Mouse (Mus musculus) heart, embryonic 16.5 days (tissue): ENCODE data around the gene Kalrn. TPM values are rescaled to one million over a fixed set of nuclear protein-coding genes. Genes with fewer than 3 reads are reported as not detected.
A peak's percentile ranks its signal among the peaks of the same experiment; 100 is the strongest.

ENCODE experiments used
- ATAC-seq: fragments of 200-750 bp; cut with Nextera tagmentation; replicated peaks from 2 replicates; pipeline ENCODE4 v1.8.0; 2017; ENCODE audit warnings: moderate number of reproducible peaks; ENCODE audit not compliant: insufficient read depth, low FRiP score; ENCODE audit errors: extremely low read depth
- H3K27ac ChIP-seq: fragments of 300-500 bp; sonication (generic); 2 replicates; pipeline ENCODE4 v1.5.1; 2014; ENCODE audit warnings: mild to moderate bottlenecking, low read length, control low read depth, moderate library complexity
- H3K27me3 ChIP-seq: fragments of 300-500 bp; sonication (generic); 2 replicates; pipeline ENCODE4 v1.6.1; 2014; ENCODE audit warnings: low read length, mixed read lengths; ENCODE audit not compliant: control insufficient read depth, insufficient read depth
- H3K36me3 ChIP-seq: fragments of 300-500 bp; sonication (generic); 2 replicates; pipeline ENCODE4 v1.6.1; 2014; ENCODE audit not compliant: control insufficient read depth, insufficient read depth
- H3K4me1 ChIP-seq: fragments of 300-500 bp; sonication (generic); 2 replicates; pipeline ENCODE4 v1.6.1; 2014; ENCODE audit warnings: low read length, mixed read lengths; ENCODE audit not compliant: control insufficient read depth, insufficient read depth
- H3K4me2 ChIP-seq: fragments of 300-500 bp; sonication (generic); 2 replicates; pipeline ENCODE4 v1.6.1; 2014; ENCODE audit warnings: low read depth, mild to moderate bottlenecking, control low read depth, low read length
- H3K4me3 ChIP-seq: fragments of 300-500 bp; sonication (generic); 2 replicates; pipeline ENCODE4 v1.5.1; 2014; ENCODE audit warnings: mild to moderate bottlenecking, control low read depth, low read length
- H3K9ac ChIP-seq: fragments of 300-500 bp; sonication (generic); 2 replicates; pipeline ENCODE4 v1.6.1; 2014; ENCODE audit warnings: low read length, control low read depth
- H3K9me3 ChIP-seq: fragments of 300-500 bp; sonication (generic); replicated peaks from 2 replicates; pipeline ENCODE4 v1.6.1; 2016; ENCODE audit warnings: low read length; ENCODE audit not compliant: control insufficient read depth
- WGBS: fragments of 180-500 bp; shearing (Covaris S2); extraction: QIAGEN DNeasy Blood & Tissue Kit; methylation state at CpG from one replicate; pipeline ENCODE4 v1.1.7; 2014; 5-methylcytosine and 5-hydroxymethylcytosine counted together
- polyA plus RNA-seq: library from polyadenylated mRNA; unstranded; fragments of >200 nt; fragmentation: Nextera tagmentation; extraction: Ambion mirVana; gene quantifications from 2 replicates; pipeline ENCODE4 v1.2.1, GENCODE M21; 2015

Gene Kalrn
- polyA plus RNA-seq, 1 experiment from 2014 or later: 30.2 TPM

DNA sequence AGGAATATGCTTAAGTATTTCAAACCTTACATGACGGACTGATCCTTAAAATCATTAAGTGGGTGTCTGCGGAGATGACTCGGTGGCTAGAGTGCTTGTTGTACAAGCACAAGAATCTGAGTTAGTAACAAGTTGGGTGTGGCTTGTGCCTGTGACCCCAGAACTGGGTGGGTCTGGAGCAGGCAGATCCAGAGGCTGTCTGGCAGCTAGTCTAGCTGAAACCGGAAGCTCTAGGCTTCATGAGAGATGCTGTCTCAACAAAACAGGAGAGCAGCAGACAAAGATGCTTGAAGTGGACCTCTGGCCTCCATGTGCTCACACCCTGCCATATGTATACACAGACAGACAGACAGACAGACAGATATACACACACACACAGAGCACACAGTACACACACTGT, 582.6 kb downstream of the Kalrn start:
- no peaks in the 10 kb centered on the region for H3K27me3 ChIP-seq
- no peaks in the 10 kb centered on the region for H3K36me3 ChIP-seq
- WGBS: 69% methylated on average over 4 of the region's 4 CpGs
- no peaks in the 10 kb centered on the region for H3K4me1 ChIP-seq
- H3K9ac ChIP-seq: no peak overlapping the region
- no peak overlapping the region for H3K4me2 ChIP-seq
- H3K9me3 ChIP-seq: no peaks in the 10 kb centered on the region
- ATAC-seq: no peak
- no peak overlapping the region for H3K27ac ChIP-seq
- H3K4me3 ChIP-seq: no peak overlapping the region

DNA sequence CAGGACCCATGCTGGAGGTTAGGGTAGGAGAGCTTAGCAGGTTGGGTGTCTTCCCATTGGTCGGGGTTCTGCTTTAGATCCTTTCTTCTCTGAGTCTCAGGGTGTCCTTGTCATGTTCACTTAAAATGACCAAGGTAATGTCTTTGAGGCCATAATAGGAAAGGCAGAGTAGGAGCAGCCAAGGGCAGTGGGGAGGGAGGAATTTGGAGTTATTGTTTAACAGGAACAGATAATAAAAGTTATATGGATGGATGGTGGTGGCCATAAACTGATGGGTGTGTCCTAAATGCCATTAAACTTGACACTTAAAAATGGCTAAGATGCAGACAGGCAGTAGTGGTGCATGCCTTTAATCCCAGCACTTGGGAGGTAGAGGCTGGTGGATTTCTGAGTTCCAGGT, 584.2 kb downstream of the Kalrn start:
- no peaks in the 10 kb centered on the region for H3K27me3 ChIP-seq
- no peaks in the 10 kb centered on the region for H3K9me3 ChIP-seq
- H3K36me3 ChIP-seq: no peaks in the 10 kb centered on the region
- no peak for ATAC-seq
- no peaks in the 10 kb centered on the region for H3K4me1 ChIP-seq
- no peak overlapping the region for H3K9ac ChIP-seq
- no peak overlapping the region for H3K4me2 ChIP-seq
- 87% methylated on average over 1 of the region's 1 CpGs for WGBS
- H3K4me3 ChIP-seq: no peak overlapping the region
- no peak overlapping the region for H3K27ac ChIP-seq

GRCm38 (mm10) chr16:33988358-33989012, 584.8 kb downstream of the Kalrn start:
- no peaks in the 10 kb centered on the region for H3K36me3 ChIP-seq
- WGBS: 55% methylated on average over 17 of the region's 17 CpGs
- H3K9me3 ChIP-seq: no peaks in the 10 kb centered on the region
- H3K4me3 ChIP-seq: no peak overlapping the region
- no peak overlapping the region for H3K9ac ChIP-seq
- no peak overlapping the region for H3K4me2 ChIP-seq
- H3K4me1 ChIP-seq: no peaks in the 10 kb centered on the region
- no peaks in the 10 kb centered on the region for H3K27me3 ChIP-seq
- no peak overlapping the region for H3K27ac ChIP-seq
- ATAC-seq: no peak

DNA sequence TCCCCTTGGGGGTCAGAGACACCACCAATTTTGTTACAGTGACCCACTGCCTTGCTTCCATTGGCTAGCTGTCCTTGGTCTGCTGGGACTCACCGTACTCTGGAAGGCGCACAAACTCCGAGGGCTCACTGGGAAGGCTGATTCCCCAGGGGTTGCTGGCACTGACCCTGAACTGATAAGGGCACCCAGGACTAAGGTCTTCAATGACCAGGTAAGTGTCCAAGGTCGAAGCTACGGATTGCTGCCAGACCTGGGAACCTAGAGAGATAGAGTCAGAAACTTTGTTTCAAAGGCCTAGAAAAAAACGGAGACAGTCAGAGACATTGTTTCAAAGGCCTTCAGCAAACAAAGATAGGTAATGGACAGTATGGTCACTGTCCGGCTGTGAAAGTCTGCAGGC, 586.3 kb downstream of the Kalrn start:
- no peaks in the 10 kb centered on the region for H3K9me3 ChIP-seq
- H3K27ac ChIP-seq: no peak overlapping the region
- H3K36me3 ChIP-seq: no peaks in the 10 kb centered on the region
- ATAC-seq: no peak
- no peaks in the 10 kb centered on the region for H3K27me3 ChIP-seq
- WGBS: 85% methylated on average over 7 of the region's 7 CpGs
- H3K9ac ChIP-seq: no peak overlapping the region
- H3K4me3 ChIP-seq: no peak overlapping the region
- H3K4me2 ChIP-seq: no peak overlapping the region
- H3K4me1 ChIP-seq: no peaks in the 10 kb centered on the region

DNA sequence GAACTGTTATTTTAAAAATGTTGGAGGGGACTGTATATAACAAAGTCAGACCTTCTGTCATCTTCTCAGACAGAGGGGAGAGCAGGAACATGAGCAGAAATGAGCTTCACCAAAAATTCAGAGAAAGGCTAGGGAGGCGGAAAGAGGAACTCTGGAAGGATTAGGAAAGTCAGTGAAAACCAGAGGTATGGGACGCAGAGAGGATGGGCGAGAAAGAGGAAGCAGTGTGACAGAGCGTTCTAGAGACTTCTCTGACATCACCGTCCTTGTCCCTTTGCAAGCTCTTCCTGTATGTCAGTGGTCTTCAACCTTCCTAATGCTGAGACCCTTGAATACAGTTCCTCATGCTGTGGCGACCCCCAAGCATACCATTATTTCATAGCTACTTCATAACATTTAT, 588.0 kb downstream of the Kalrn start:
- H3K4me3 ChIP-seq: no peak overlapping the region
- H3K27me3 ChIP-seq: no peaks in the 10 kb centered on the region
- 74% methylated on average over 6 of the region's 6 CpGs for WGBS
- H3K36me3 ChIP-seq: no peaks in the 10 kb centered on the region
- H3K27ac ChIP-seq: no peak overlapping the region
- no peak overlapping the region for H3K9ac ChIP-seq
- no peak overlapping the region for H3K4me2 ChIP-seq
- no peaks in the 10 kb centered on the region for H3K9me3 ChIP-seq
- no peak for ATAC-seq
- H3K4me1 ChIP-seq: no peaks in the 10 kb centered on the region

GRCm38 (mm10) chr16:33983712-33984111, 589.6 kb downstream of the Kalrn start:
- H3K9me3 ChIP-seq: no peaks in the 10 kb centered on the region
- no peak overlapping the region for H3K9ac ChIP-seq
- no peak overlapping the region for H3K27ac ChIP-seq
- 95% methylated on average over 6 of the region's 6 CpGs for WGBS
- H3K27me3 ChIP-seq: no peaks in the 10 kb centered on the region
- no peak for ATAC-seq
- no peaks in the 10 kb centered on the region for H3K4me1 ChIP-seq
- H3K4me2 ChIP-seq: no peak overlapping the region
- H3K36me3 ChIP-seq: no peaks in the 10 kb centered on the region
- no peak overlapping the region for H3K4me3 ChIP-seq

DNA sequence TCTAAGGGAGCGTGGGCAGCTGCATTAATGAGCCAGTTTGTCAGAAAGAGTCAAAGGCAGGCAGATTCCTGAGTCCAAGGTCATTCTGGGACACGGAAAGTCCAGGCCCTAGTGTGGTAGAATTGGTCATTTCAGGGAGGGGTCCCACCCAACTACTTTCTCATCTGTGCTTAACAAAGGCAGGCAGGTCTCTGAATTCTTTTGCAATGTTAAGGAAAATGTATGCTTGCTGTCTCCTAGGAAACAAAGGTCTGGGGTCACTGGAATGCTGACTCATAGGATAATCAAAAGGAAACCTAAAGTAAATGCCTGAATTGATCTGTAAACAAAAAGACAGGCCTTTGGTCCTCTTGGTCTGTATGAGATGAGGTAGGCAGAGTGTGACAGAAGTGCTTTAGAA, 593.5 kb downstream of the Kalrn start:
- Histone ChIP-seq H3K9me3 (no peaks in the 10 kb centered on the region; the same call in 1 of the 2 replicates), H3K4me2 (no peak overlapping the region), H3K27ac (no peak overlapping the region), H3K4me3 (no peak overlapping the region), H3K9ac (no peak overlapping the region), H3K27me3 (no peaks in the 10 kb centered on the region), H3K36me3 (no peaks in the 10 kb centered on the region), H3K4me1 (no peaks in the 10 kb centered on the region)
- ATAC-seq: no peak
- 64% methylated on average over 2 of the region's 2 CpGs for WGBS

DNA sequence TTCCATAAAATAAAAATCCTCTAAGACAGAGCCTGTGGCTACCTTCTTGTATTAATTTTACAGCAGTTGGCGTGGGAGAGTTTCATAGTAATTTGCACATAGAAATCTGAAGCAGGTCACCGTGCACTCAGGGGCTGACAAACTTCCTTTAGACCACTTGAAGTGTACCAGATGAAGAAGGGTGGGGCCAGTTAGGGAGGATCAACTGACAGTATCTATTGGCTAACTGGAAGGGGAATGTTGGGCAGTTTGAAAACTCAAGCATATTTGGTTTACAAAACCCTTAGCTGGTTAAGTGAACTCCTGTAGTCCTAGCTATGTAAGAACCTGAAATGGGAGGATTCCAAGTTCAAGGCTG, 606.1 kb downstream of the Kalrn start:
- no peaks in the 10 kb centered on the region for H3K27me3 ChIP-seq
- H3K36me3 ChIP-seq: peaks cover 4% of the 10 kb centered on the region
- H3K4me1 ChIP-seq: peaks cover 10% of the 10 kb centered on the region
- H3K4me3 ChIP-seq: peak overlapping the region; percentile 98
- peak overlapping the region; percentile 96 for H3K4me2 ChIP-seq
- peak overlapping the region; percentile 93 for H3K9ac ChIP-seq
- WGBS: 65% methylated on average over 2 of the region's 2 CpGs
- H3K9me3 ChIP-seq: no peaks in the 10 kb centered on the region
- H3K27ac ChIP-seq: peak overlapping the region; percentile 50; the same call in 1 of the 2 replicates
- ATAC-seq: no peak

GRCm38 (mm10) chr16:33966538-33967282, 606.6 kb downstream of the Kalrn start, which contains the start of gene Umps:
Umps (minus strand) TSS chr16:33967038.
- Histone ChIP-seq H3K9ac (peak within 1 kb of the TSS; percentile 93), H3K36me3 (peaks cover 9% of the 10 kb centered on the region), H3K4me2 (peak within 1 kb of the TSS; percentile 96), H3K27me3 (no peaks in the 10 kb centered on the region), H3K4me1 (peaks cover 10% of the 10 kb centered on the region), H3K27ac (peak within 1 kb of the TSS; percentile 74), H3K4me3 (peak within 1 kb of the TSS; percentile 98), H3K9me3 (no peaks in the 10 kb centered on the region)
- ATAC-seq: peak; percentile 88
- WGBS: 1% methylated on average over 44 of the region's 44 CpGs
